Mouse (Mus musculus): ENCODE results near the gene Tfam.

GRCm38 (mm10) chr10:71185059-71185458, 53.0 kb downstream of the Tfam start:
- TF ChIP-seq CTCF (IDR thresholded peaks at IDR 0.05; ENCODE audit: extremely low read depth, insufficient read depth, insufficient read length, insufficient replicate concordance) (no peak), POLR2A (IDR thresholded peaks at IDR 0.05; ENCODE audit: low read depth, low read length) (no peak)

Data from spleen, adult 2 months (tissue).